Mouse (Mus musculus) hindbrain, embryonic 16.5 days (tissue): ENCODE measurements around the gene Cacna2d3. TPM values are rescaled to one million over a fixed set of nuclear protein-coding genes. Genes with fewer than 3 reads are reported as not detected.

ENCODE experiments used
- ATAC-seq: fragments of 200-750 bp; cut with Nextera tagmentation; 2 replicates; pipeline ENCODE4 v1.8.0; 2017; ENCODE audit warnings: moderate TSS enrichment, moderate library complexity
- H3K27ac ChIP-seq: fragments of 300-500 bp; sonication (generic); 2 replicates; pipeline ENCODE4 v1.5.1; 2014; ENCODE audit warnings: low read depth, mild to moderate bottlenecking, control low read depth, low read length, moderate library complexity
- H3K27me3 ChIP-seq: fragments of 300-500 bp; sonication (generic); replicated peaks from 2 replicates; pipeline ENCODE4 v1.6.1; 2014; ENCODE audit warnings: low read length; ENCODE audit not compliant: control insufficient read depth, insufficient read depth
- H3K36me3 ChIP-seq: fragments of 300-500 bp; sonication (generic); 2 replicates; pipeline ENCODE4 v1.6.1; 2014; ENCODE audit warnings: mild to moderate bottlenecking, low read length, moderate library complexity, mixed read lengths; ENCODE audit not compliant: control insufficient read depth, insufficient read depth
- H3K4me1 ChIP-seq: fragments of 300-500 bp; sonication (generic); 2 replicates; pipeline ENCODE4 v1.6.1; 2014; ENCODE audit warnings: low read depth, low read length; ENCODE audit not compliant: control insufficient read depth, insufficient read depth
- H3K4me2 ChIP-seq: fragments of 300-500 bp; sonication (generic); 2 replicates; pipeline ENCODE4 v1.6.1; 2014; ENCODE audit warnings: mild to moderate bottlenecking, low read length, control low read depth, moderate library complexity
- H3K4me3 ChIP-seq: fragments of 300-500 bp; sonication (generic); 2 replicates; pipeline ENCODE4 v1.5.1; 2014; ENCODE audit warnings: mild to moderate bottlenecking, low read length, control low read depth, moderate library complexity
- H3K9ac ChIP-seq: fragments of 300-500 bp; sonication (generic); 2 replicates; pipeline ENCODE4 v1.6.1; 2014; ENCODE audit warnings: low read depth, mild to moderate bottlenecking, control low read depth, low read length, moderate library complexity
- H3K9me3 ChIP-seq: fragments of 300-500 bp; sonication (generic); 2 replicates; pipeline ENCODE4 v1.6.1; 2014; ENCODE audit warnings: mild to moderate bottlenecking, low read length, moderate library complexity; ENCODE audit not compliant: control insufficient read depth
- WGBS: fragments of 180-500 bp; shearing (Covaris S2); extraction: QIAGEN DNeasy Blood & Tissue Kit; methylation state at CpG from one replicate; pipeline ENCODE4 v1.1.7; 2014; 5-methylcytosine and 5-hydroxymethylcytosine counted together
- polyA plus RNA-seq: library from polyadenylated mRNA; unstranded; fragments of >200 nt; fragmentation: Nextera tagmentation; extraction: Ambion mirVana; gene quantifications from 2 replicates; pipeline ENCODE4 v1.2.1, GENCODE M21; 2015

Gene Cacna2d3
- polyA plus RNA-seq, 1 experiment from 2014 or later = 32.8 TPM

- 90% methylated on average over 3 of the region's 3 CpGs for WGBS
- no peak for ATAC-seq
- H3K4me1 ChIP-seq = no peaks in the 10 kb centered on the region
Observed at GRCm38 (mm10) chr14:29238446-29238845, 483.2 kb downstream of the Cacna2d3 start.

GRCm38 (mm10) chr14:29228976-29229716 is 492.5 kb downstream of the Cacna2d3 start:
- 20% methylated on average over 19 of the region's 19 CpGs for WGBS
- no peak overlapping the region; the same call in 1 of the 2 replicates for H3K27ac ChIP-seq

More at GRCm38 (mm10) chr14:29238446-29238845, 483.2 kb downstream of the Cacna2d3 start:
- no peak overlapping the region for H3K27ac ChIP-seq
- no peaks in the 10 kb centered on the region; the same call in 1 of the 2 replicates for H3K9me3 ChIP-seq
- H3K36me3 ChIP-seq = no peaks in the 10 kb centered on the region
- H3K4me2 ChIP-seq = no peak overlapping the region
- H3K27me3 ChIP-seq = no peaks in the 10 kb centered on the region
- H3K9ac ChIP-seq = no peak overlapping the region
- H3K4me3 ChIP-seq = no peak overlapping the region

GRCm38 (mm10) chr14:29228471-29228870 is 493.2 kb downstream of the Cacna2d3 start:
- H3K9ac ChIP-seq = no peak overlapping the region
- H3K27ac ChIP-seq = no peak overlapping the region
- no peaks in the 10 kb centered on the region for H3K27me3 ChIP-seq
- H3K36me3 ChIP-seq = no peaks in the 10 kb centered on the region
- H3K4me2 ChIP-seq = no peak overlapping the region
- ATAC-seq = no peak
- H3K4me1 ChIP-seq = peaks cover 11% of the 10 kb centered on the region
- H3K9me3 ChIP-seq = no peaks in the 10 kb centered on the region
- H3K4me3 ChIP-seq = no peak overlapping the region

More at GRCm38 (mm10) chr14:29228976-29229716, 492.5 kb downstream of the Cacna2d3 start:
- H3K4me2 ChIP-seq = peak overlapping the region; percentile 22
- H3K27me3 ChIP-seq = no peaks in the 10 kb centered on the region
- no peak overlapping the region for H3K9ac ChIP-seq
- no peak overlapping the region for H3K4me3 ChIP-seq
- H3K36me3 ChIP-seq = no peaks in the 10 kb centered on the region
- ATAC-seq = peak; percentile 52; the same call in 1 of the 2 replicates
- peaks cover 11% of the 10 kb centered on the region for H3K4me1 ChIP-seq
- H3K9me3 ChIP-seq = no peaks in the 10 kb centered on the region

- H3K27ac ChIP-seq = no peak overlapping the region
- H3K4me1 ChIP-seq = peaks cover 11% of the 10 kb centered on the region
- H3K9me3 ChIP-seq = no peaks in the 10 kb centered on the region
- WGBS = 78% methylated on average over 2 of the region's 2 CpGs
- no peak overlapping the region for H3K4me2 ChIP-seq
- H3K9ac ChIP-seq = no peak overlapping the region
- H3K4me3 ChIP-seq = no peak overlapping the region
- ATAC-seq = no peak
- no peaks in the 10 kb centered on the region for H3K27me3 ChIP-seq
- H3K36me3 ChIP-seq = no peaks in the 10 kb centered on the region
Observed at GRCm38 (mm10) chr14:29227959-29228358, 493.7 kb downstream of the Cacna2d3 start.

GRCm38 (mm10) chr14:29225754-29226365 is 495.8 kb downstream of the Cacna2d3 start:
- Histone ChIP-seq H3K9me3 (no peaks in the 10 kb centered on the region), H3K4me3 (no peak overlapping the region), H3K4me1 (peaks cover 11% of the 10 kb centered on the region), H3K4me2 (no peak overlapping the region), H3K27ac (no peak overlapping the region), H3K9ac (no peak overlapping the region), H3K36me3 (no peaks in the 10 kb centered on the region), H3K27me3 (no peaks in the 10 kb centered on the region)
- 30% methylated on average over 2 of the region's 2 CpGs for WGBS
- no peak for ATAC-seq

GRCm38 (mm10) chr14:29223012-29223411 is 498.7 kb downstream of the Cacna2d3 start:
- Histone ChIP-seq H3K4me2 (no peak overlapping the region), H3K9me3 (no peaks in the 10 kb centered on the region), H3K27me3 (no peaks in the 10 kb centered on the region), H3K4me1 (no peaks in the 10 kb centered on the region), H3K9ac (no peak overlapping the region), H3K27ac (no peak overlapping the region), H3K4me3 (no peak overlapping the region), H3K36me3 (no peaks in the 10 kb centered on the region)
- 71% methylated on average over 1 of the region's 1 CpGs for WGBS
- 0 out of 2 replicates have a peak, but pooled peaks have one; percentile 34 for ATAC-seq

GRCm38 (mm10) chr14:29222191-29222882 is 499.3 kb downstream of the Cacna2d3 start:
- Histone ChIP-seq H3K4me1 (no peaks in the 10 kb centered on the region), H3K4me3 (no peak overlapping the region), H3K9ac (no peak overlapping the region), H3K27ac (no peak overlapping the region), H3K4me2 (no peak overlapping the region), H3K9me3 (no peaks in the 10 kb centered on the region), H3K27me3 (no peaks in the 10 kb centered on the region), H3K36me3 (no peaks in the 10 kb centered on the region)
- ATAC-seq = peak; percentile 76
- WGBS = 42% methylated on average over 4 of the region's 4 CpGs

- Histone ChIP-seq H3K4me2 (no peak overlapping the region), H3K27me3 (no peaks in the 10 kb centered on the region), H3K9me3 (no peaks in the 10 kb centered on the region), H3K27ac (no peak overlapping the region), H3K9ac (no peak overlapping the region), H3K4me3 (no peak overlapping the region), H3K4me1 (no peaks in the 10 kb centered on the region), H3K36me3 (no peaks in the 10 kb centered on the region)
- 81% methylated on average over 1 of the region's 1 CpGs for WGBS
- ATAC-seq = no peak
Observed at GRCm38 (mm10) chr14:29216106-29216505, 505.6 kb downstream of the Cacna2d3 start.

GRCm38 (mm10) chr14:29204967-29205268 is 516.7 kb downstream of the Cacna2d3 start:
- H3K27ac ChIP-seq = no peak overlapping the region; the same call in 1 of the 2 replicates
- ATAC-seq = no peak
- no peak overlapping the region for H3K9ac ChIP-seq
- no peak overlapping the region for H3K4me3 ChIP-seq
- no peaks in the 10 kb centered on the region for H3K36me3 ChIP-seq
- WGBS = 13% methylated on average over 1 of the region's 1 CpGs
- no peaks in the 10 kb centered on the region for H3K27me3 ChIP-seq
- H3K9me3 ChIP-seq = no peaks in the 10 kb centered on the region
- H3K4me2 ChIP-seq = no peak overlapping the region
- peaks cover 7% of the 10 kb centered on the region for H3K4me1 ChIP-seq
